Mouse (Mus musculus): ENCODE measurements around the gene Ppfia2. TPM values are rescaled to one million over a fixed set of nuclear protein-coding genes. Genes with fewer than 3 reads are reported as not detected.

The Ppfia2 gene
- polyA plus RNA-seq, 1 experiment, result 0.87 TPM

DNA sequence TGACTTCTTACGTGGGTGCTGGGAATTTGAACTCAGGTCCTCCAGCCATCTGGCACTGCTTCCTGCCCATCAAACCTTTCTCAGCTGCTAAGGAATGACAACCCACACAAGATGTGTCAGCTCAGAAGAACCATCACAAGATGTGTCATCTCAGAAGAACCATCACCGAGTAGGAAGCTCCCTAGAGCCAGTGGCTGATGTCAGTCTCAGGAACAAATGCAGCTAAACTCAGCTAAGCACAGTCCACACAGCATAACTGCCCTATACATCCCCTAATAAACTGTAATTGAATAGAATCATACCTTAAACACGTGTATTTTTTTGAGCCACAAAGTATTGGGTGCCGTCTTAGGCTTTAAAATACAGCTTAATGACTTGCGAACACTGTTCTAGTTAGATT lies 117.7 kb downstream of the Ppfia2 start:
- Histone ChIP-seq H3K27ac (ENCODE audit: control insufficient read depth, insufficient read depth, low read depth, low read length, poor library complexity) (no peak overlapping the region), H3K4me1 (ENCODE audit: control insufficient read depth, insufficient read depth, low read length) (no peaks in the 10 kb centered on the region), H3K4me3 (replicated peaks; ENCODE audit: control insufficient read depth, low read depth, low read length) (no peak overlapping the region)
- no peak for TF ChIP-seq POLR2A (IDR thresholded peaks at IDR 0.05; ENCODE audit: borderline replicate concordance, control insufficient read depth, low read depth, low read length)
- TF ChIP-seq CTCF (IDR thresholded peaks at IDR 0.05; ENCODE audit: control insufficient read depth, insufficient read depth, low read length), result no peak
- WGBS, result 72% methylated on average over 5 of the region's 5 CpGs

DNA sequence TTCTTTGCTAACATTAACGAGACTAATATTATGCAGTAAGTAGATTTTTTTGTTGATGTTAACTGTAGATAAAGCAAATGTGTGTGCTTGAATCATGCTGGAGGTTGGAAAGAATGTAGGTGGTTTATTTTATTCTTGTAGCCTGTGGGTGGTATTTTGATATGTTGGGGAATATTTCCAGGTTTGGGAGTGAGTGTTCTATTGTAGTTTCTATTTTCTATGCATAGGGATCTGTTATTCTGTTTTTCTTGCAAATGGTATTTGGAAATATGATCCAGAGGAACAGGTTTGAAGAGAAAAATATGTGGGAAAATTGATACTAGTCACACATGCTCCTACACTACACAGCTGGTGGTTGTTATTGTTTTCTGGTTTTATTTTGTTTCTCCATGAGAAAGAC lies 120.8 kb downstream of the Ppfia2 start:
- TF ChIP-seq POLR2A (IDR thresholded peaks at IDR 0.05; ENCODE audit: borderline replicate concordance, control insufficient read depth, low read depth, low read length), result no peak
- TF ChIP-seq CTCF (IDR thresholded peaks at IDR 0.05; ENCODE audit: control insufficient read depth, insufficient read depth, low read length), result no peak
- no peaks in the 10 kb centered on the region for H3K4me1 ChIP-seq (ENCODE audit: control insufficient read depth, insufficient read depth, low read length)
- no peak overlapping the region for H3K27ac ChIP-seq (ENCODE audit: control insufficient read depth, insufficient read depth, low read depth, low read length, poor library complexity)
- 81% methylated on average over 1 of the region's 1 CpGs for WGBS
- no peak overlapping the region for H3K4me3 ChIP-seq (replicated peaks; ENCODE audit: control insufficient read depth, low read depth, low read length)

DNA sequence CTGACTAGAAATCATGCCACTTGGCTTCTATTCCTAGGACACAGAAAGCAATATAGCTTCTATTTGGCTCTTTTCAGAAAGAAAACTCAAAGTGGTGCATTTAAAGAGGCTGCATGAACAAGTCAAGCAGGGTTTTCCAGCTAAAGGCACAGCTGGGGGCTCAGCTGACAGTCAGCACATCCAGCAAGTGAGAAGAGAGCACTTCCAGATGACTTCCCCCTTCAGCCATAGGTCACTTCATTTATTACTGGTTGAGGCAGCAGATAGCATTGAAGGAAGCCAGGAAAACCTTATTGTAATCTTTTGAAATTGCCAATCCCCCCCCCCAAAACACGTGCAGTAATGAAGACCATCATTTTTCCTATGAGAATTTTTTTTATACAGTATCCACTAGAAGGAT lies 126.8 kb downstream of the Ppfia2 start:
- H3K4me3 ChIP-seq (replicated peaks; ENCODE audit: control insufficient read depth, low read depth, low read length), result no peak overlapping the region
- TF ChIP-seq POLR2A (IDR thresholded peaks at IDR 0.05; ENCODE audit: borderline replicate concordance, control insufficient read depth, low read depth, low read length), result no peak
- no peak for TF ChIP-seq CTCF (IDR thresholded peaks at IDR 0.05; ENCODE audit: control insufficient read depth, insufficient read depth, low read length)
- H3K27ac ChIP-seq (ENCODE audit: control insufficient read depth, insufficient read depth, low read depth, low read length, poor library complexity), result no peak overlapping the region
- 53% methylated on average over 1 of the region's 1 CpGs for WGBS
- no peaks in the 10 kb centered on the region for H3K4me1 ChIP-seq (ENCODE audit: control insufficient read depth, insufficient read depth, low read length)

DNA sequence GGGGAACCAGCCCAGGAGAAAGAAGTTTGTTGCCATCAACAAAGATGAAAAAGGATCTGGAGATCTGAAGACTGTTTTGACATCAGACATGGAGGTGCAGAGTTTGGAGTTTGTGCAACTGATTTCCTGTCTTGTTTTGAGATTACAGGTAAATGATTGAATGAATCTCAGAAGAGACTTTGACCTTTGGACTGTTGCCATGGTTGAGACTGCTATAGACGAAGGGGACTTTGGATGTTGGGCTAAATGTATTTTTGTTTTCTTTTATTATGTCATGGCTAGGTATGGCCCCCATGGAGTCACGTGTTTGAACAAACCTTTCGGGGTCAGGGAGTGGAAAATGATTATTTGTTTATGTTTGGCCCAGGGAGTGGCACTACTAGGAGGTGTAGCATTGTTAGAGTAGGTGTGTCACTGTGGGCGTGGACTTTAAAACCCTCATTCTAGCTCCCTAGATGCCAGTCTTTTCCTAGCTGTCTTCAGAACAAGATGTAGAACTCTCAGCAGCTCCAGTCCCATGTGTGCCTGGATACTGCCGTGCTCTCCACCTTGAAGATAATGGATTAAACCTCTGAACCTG lies 133.3 kb downstream of the Ppfia2 start:
- WGBS, result 56% methylated on average over 5 of the region's 5 CpGs
- TF ChIP-seq CTCF (IDR thresholded peaks at IDR 0.05; ENCODE audit: control insufficient read depth, insufficient read depth, low read length) (no peak), POLR2A (IDR thresholded peaks at IDR 0.05; ENCODE audit: borderline replicate concordance, control insufficient read depth, low read depth, low read length) (no peak)
- Histone ChIP-seq H3K4me1 (ENCODE audit: control insufficient read depth, insufficient read depth, low read length) (no peaks in the 10 kb centered on the region), H3K27ac (ENCODE audit: control insufficient read depth, insufficient read depth, low read depth, low read length, poor library complexity) (no peak overlapping the region), H3K4me3 (replicated peaks; ENCODE audit: control insufficient read depth, low read depth, low read length) (no peak overlapping the region)

DNA sequence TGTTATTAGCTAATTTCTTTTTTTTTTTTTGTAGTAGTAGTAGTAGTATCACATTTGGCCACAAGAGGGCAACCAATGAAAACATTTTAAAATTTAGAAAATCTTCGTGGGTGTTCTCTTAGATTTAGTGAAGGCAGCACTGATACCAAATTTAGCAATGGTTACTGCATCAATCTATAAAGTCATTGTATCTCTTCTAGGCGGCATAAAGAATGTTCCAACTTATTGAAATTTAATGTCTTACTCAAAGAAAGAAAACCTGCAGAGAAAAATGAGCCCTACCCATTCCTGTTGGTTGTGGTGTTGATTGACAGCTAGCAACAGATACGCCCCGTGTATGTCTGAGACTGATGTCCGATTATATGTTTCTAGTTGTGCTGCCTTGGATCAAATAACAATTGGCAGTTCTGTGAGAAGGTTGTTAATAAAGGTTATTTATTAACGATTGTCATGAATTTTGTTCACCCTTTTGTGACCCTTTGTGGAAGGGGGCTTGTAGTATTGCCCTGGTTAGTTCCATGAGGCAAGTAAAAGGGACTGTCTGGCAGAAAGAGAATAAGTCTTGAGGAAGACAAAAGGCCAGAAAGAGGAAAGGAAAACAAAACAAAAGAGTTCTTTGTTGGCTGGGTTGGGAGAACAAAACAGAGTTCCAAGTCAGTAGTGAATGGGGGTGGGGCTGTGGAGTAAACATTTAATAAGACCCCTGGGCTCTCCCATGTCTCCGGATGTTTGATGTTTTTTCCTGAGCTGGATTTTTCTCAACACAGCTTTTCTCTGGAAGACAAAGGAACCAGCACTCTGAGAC lies 139.2 kb downstream of the Ppfia2 start:
- WGBS, result 23% methylated on average over 7 of the region's 7 CpGs
- no peak overlapping the region for H3K27ac ChIP-seq (ENCODE audit: control insufficient read depth, insufficient read depth, low read depth, low read length, poor library complexity)
- H3K4me1 ChIP-seq (ENCODE audit: control insufficient read depth, insufficient read depth, low read length), result no peaks in the 10 kb centered on the region
- H3K4me3 ChIP-seq (replicated peaks; ENCODE audit: control insufficient read depth, low read depth, low read length), result no peak overlapping the region
- no peak for TF ChIP-seq POLR2A (IDR thresholded peaks at IDR 0.05; ENCODE audit: borderline replicate concordance, control insufficient read depth, low read depth, low read length)
- no peak for TF ChIP-seq CTCF (IDR thresholded peaks at IDR 0.05; ENCODE audit: control insufficient read depth, insufficient read depth, low read length)

DNA sequence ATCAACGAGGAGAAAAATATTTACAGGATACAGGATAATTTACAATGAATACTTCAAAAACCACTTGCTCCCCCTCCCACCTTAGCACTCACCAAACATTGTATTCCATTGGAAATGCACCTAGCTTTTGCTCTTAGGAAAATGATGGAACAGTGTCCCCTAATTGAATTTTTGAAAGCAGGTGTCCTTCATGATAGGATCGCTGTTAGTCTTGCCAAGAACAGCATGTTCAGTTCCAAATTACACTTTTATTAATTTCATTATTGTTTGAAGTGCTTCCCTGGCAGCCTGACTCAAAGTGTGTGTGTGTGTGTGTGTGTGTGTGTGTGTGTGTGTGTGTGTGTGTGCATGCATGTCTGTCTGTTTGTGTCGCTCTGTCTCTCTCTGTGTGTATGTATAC lies 140.1 kb downstream of the Ppfia2 start:
- Histone ChIP-seq H3K4me1 (ENCODE audit: control insufficient read depth, insufficient read depth, low read length) (no peaks in the 10 kb centered on the region), H3K27ac (ENCODE audit: control insufficient read depth, insufficient read depth, low read depth, low read length, poor library complexity) (no peak overlapping the region), H3K4me3 (replicated peaks; ENCODE audit: control insufficient read depth, low read depth, low read length) (no peak overlapping the region)
- TF ChIP-seq CTCF (IDR thresholded peaks at IDR 0.05; ENCODE audit: control insufficient read depth, insufficient read depth, low read length) (no peak), POLR2A (IDR thresholded peaks at IDR 0.05; ENCODE audit: borderline replicate concordance, control insufficient read depth, low read depth, low read length) (no peak)
- 75% methylated on average over 3 of the region's 3 CpGs for WGBS

DNA sequence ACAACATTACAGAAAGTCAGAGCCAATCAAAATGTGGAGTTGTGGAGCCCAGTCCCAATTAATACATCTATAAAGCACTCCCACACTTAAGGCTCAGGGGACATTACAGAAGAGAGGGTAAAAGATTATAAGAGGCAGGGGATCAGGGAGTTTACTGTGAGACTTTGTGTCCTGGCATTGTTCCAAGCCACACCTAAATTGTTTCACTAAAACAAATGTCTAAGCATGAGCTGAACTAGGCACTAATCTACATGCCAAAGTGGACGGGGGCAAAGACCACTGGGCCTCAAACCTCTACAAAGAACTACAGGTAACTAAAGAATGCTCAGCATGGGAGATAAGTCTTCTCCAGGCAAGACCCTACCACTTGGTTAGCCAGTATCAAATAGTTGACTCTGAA lies 148.1 kb downstream of the Ppfia2 start:
- WGBS, result 59% methylated on average over 1 of the region's 1 CpGs
- no peak overlapping the region for H3K4me3 ChIP-seq (replicated peaks; ENCODE audit: control insufficient read depth, low read depth, low read length)

DNA sequence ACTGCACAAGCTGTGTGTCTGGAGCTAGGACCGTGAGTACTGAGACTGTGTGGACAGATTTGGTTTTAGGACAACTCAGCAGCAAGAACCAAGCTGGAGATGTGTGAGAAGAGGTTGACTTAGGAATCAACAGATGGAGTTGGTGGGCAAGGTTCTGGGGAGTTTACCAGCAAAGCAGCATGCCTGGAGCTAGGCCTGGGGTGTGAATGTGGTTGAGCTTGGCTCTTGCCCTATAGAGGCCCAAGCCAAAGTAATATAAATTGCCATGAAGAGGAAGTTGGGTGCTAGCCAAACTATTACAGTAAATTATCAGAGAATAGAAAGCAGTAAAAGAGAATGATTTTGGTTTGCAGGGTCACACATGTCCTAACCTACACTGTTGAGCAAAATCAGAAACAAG lies 150.8 kb downstream of the Ppfia2 start:
- Histone ChIP-seq H3K4me3 (replicated peaks; ENCODE audit: control insufficient read depth, low read depth, low read length) (no peak overlapping the region), H3K4me1 (ENCODE audit: control insufficient read depth, insufficient read depth, low read length) (no peaks in the 10 kb centered on the region), H3K27ac (ENCODE audit: control insufficient read depth, insufficient read depth, low read depth, low read length, poor library complexity) (no peak overlapping the region)
- 80% methylated on average over 1 of the region's 1 CpGs for WGBS
- TF ChIP-seq POLR2A (IDR thresholded peaks at IDR 0.05; ENCODE audit: borderline replicate concordance, control insufficient read depth, low read depth, low read length) (no peak), CTCF (IDR thresholded peaks at IDR 0.05; ENCODE audit: control insufficient read depth, insufficient read depth, low read length) (no peak)

More for the DNA sequence above, 148.1 kb downstream of the Ppfia2 start:
- TF ChIP-seq CTCF (IDR thresholded peaks at IDR 0.05; ENCODE audit: control insufficient read depth, insufficient read depth, low read length), result no peak
- no peak for TF ChIP-seq POLR2A (IDR thresholded peaks at IDR 0.05; ENCODE audit: borderline replicate concordance, control insufficient read depth, low read depth, low read length)
- Histone ChIP-seq H3K4me1 (ENCODE audit: control insufficient read depth, insufficient read depth, low read length) (no peaks in the 10 kb centered on the region), H3K27ac (ENCODE audit: control insufficient read depth, insufficient read depth, low read depth, low read length, poor library complexity) (no peak overlapping the region)
